Mouse (Mus musculus): ENCODE data around the gene Cct2. TPM values are rescaled to one million over a fixed set of nuclear protein-coding genes. Genes with fewer than 3 reads are reported as not detected.
"Not testable (repeated sequence)": the region's sequence is repeated elsewhere in the genome, so short reads cannot be mapped to it uniquely, and the experiment has no call there.

Gene Cct2
- polyA plus RNA-seq, 1 experiment from 2014 or later, result 201 TPM

- H3K4me3 ChIP-seq (replicated peaks; ENCODE audit: low read length), result no peak overlapping the region
- H3K4me2 ChIP-seq (ENCODE audit: low read depth, low read length), result no peak overlapping the region
- H3K4me1 ChIP-seq (ENCODE audit: control insufficient read depth, insufficient read depth, low read length), result no peaks in the 10 kb centered on the region
- H3K9me3 ChIP-seq (replicated peaks; ENCODE audit: control insufficient read depth, low read length), result no peaks in the 10 kb centered on the region
- no peak overlapping the region for H3K27ac ChIP-seq (ENCODE audit: low read length)
- ATAC-seq (ENCODE audit: insufficient read depth, low FRiP score), result no peak
- no peaks in the 10 kb centered on the region for H3K36me3 ChIP-seq (ENCODE audit: control insufficient read depth, insufficient read depth, low read length)
- H3K27me3 ChIP-seq (ENCODE audit: control insufficient read depth, insufficient read depth, low read length), result no peaks in the 10 kb centered on the region
- WGBS, result 69% methylated on average over 6 of the region's 6 CpGs
- no peak overlapping the region for H3K9ac ChIP-seq (ENCODE audit: low read length)
Measured at GRCm38 (mm10) chr10:117040355-117040754, 23.3 kb downstream of the Cct2 start.

- Histone ChIP-seq H3K27ac (ENCODE audit: low read length) (no peak overlapping the region), H3K4me1 (ENCODE audit: control insufficient read depth, insufficient read depth, low read length) (no peaks in the 10 kb centered on the region), H3K27me3 (ENCODE audit: control insufficient read depth, insufficient read depth, low read length) (no peaks in the 10 kb centered on the region), H3K4me2 (ENCODE audit: low read depth, low read length) (0 out of 2 replicates have a peak overlapping the region, but pooled peaks have one; percentile 13), H3K9ac (ENCODE audit: low read length) (no peak overlapping the region), H3K4me3 (replicated peaks; ENCODE audit: low read length) (no peak overlapping the region), H3K9me3 (replicated peaks; ENCODE audit: control insufficient read depth, low read length) (no peaks in the 10 kb centered on the region), H3K36me3 (ENCODE audit: control insufficient read depth, insufficient read depth, low read length) (no peaks in the 10 kb centered on the region)
- 0 out of 2 replicates have a peak, but pooled peaks have one; percentile 25 for ATAC-seq (ENCODE audit: insufficient read depth, low FRiP score)
- WGBS, result 17% methylated on average over 8 of the region's 8 CpGs
Measured at GRCm38 (mm10) chr10:117033785-117034184, 29.8 kb downstream of the Cct2 start.

- no peaks in the 10 kb centered on the region for H3K4me1 ChIP-seq (ENCODE audit: control insufficient read depth, insufficient read depth, low read length)
- no peak overlapping the region for H3K9ac ChIP-seq (ENCODE audit: low read length)
- 87% methylated on average over 3 of the region's 3 CpGs for whole genome bisulfite sequencing
- no peaks in the 10 kb centered on the region for H3K9me3 ChIP-seq (replicated peaks; ENCODE audit: control insufficient read depth, low read length)
- H3K27ac ChIP-seq (ENCODE audit: low read length), result no peak overlapping the region
- H3K4me3 ChIP-seq (replicated peaks; ENCODE audit: low read length), result no peak overlapping the region
- no peak for ATAC-seq (ENCODE audit: insufficient read depth, low FRiP score)
- H3K36me3 ChIP-seq (ENCODE audit: control insufficient read depth, insufficient read depth, low read length), result no peaks in the 10 kb centered on the region
- no peak overlapping the region for H3K4me2 ChIP-seq (ENCODE audit: low read depth, low read length)
- H3K27me3 ChIP-seq (ENCODE audit: control insufficient read depth, insufficient read depth, low read length), result no peaks in the 10 kb centered on the region
Measured at GRCm38 (mm10) chr10:117031160-117031559, 32.5 kb downstream of the Cct2 start.

- Histone ChIP-seq H3K27ac (ENCODE audit: low read length) (no peak overlapping the region), H3K27me3 (ENCODE audit: control insufficient read depth, insufficient read depth, low read length) (peaks cover 12% of the 10 kb centered on the region), H3K9ac (ENCODE audit: low read length) (no peak overlapping the region), H3K4me3 (replicated peaks; ENCODE audit: low read length) (no peak overlapping the region), H3K36me3 (ENCODE audit: control insufficient read depth, insufficient read depth, low read length) (no peaks in the 10 kb centered on the region), H3K4me1 (ENCODE audit: control insufficient read depth, insufficient read depth, low read length) (no peaks in the 10 kb centered on the region), H3K9me3 (replicated peaks; ENCODE audit: control insufficient read depth, low read length) (no peaks in the 10 kb centered on the region), H3K4me2 (ENCODE audit: low read depth, low read length) (no peak overlapping the region)
- WGBS, result 75% methylated on average over 8 of the region's 8 CpGs
- ATAC-seq (ENCODE audit: insufficient read depth, low FRiP score), result no peak
Measured at GRCm38 (mm10) chr10:117026176-117026575, 37.4 kb downstream of the Cct2 start.

- H3K9me3 ChIP-seq (replicated peaks; ENCODE audit: control insufficient read depth, low read length); H3K27ac ChIP-seq (ENCODE audit: low read length); H3K36me3 ChIP-seq (ENCODE audit: control insufficient read depth, insufficient read depth, low read length); H3K4me1 ChIP-seq (ENCODE audit: control insufficient read depth, insufficient read depth, low read length); H3K4me2 ChIP-seq (ENCODE audit: low read depth, low read length); H3K9ac ChIP-seq (ENCODE audit: low read length); ATAC-seq (ENCODE audit: insufficient read depth, low FRiP score); H3K4me3 ChIP-seq (replicated peaks; ENCODE audit: low read length): not testable (repeated sequence)
- H3K27me3 ChIP-seq (ENCODE audit: control insufficient read depth, insufficient read depth, low read length), result peaks cover 12% of the 10 kb centered on the region
Measured at GRCm38 (mm10) chr10:117025776-117026175, 37.8 kb downstream of the Cct2 start.

- Histone ChIP-seq H3K27me3 (ENCODE audit: control insufficient read depth, insufficient read depth, low read length) (peaks cover 12% of the 10 kb centered on the region), H3K9ac (ENCODE audit: low read length) (no peak overlapping the region), H3K36me3 (ENCODE audit: control insufficient read depth, insufficient read depth, low read length) (no peaks in the 10 kb centered on the region)
Measured at GRCm38 (mm10) chr10:117023693-117024092, 39.9 kb downstream of the Cct2 start.

GRCm38 (mm10) chr10:117021020-117021754 lies 42.4 kb downstream of the Cct2 start:
- no peaks in the 10 kb centered on the region for H3K4me1 ChIP-seq (ENCODE audit: control insufficient read depth, insufficient read depth, low read length)
- WGBS, result 24% methylated on average over 21 of the region's 21 CpGs
- no peak overlapping the region for H3K4me3 ChIP-seq (replicated peaks; ENCODE audit: low read length)
- no peak overlapping the region for H3K9ac ChIP-seq (ENCODE audit: low read length)
- H3K4me2 ChIP-seq (ENCODE audit: low read depth, low read length), result no peak overlapping the region
- H3K27ac ChIP-seq (ENCODE audit: low read length), result no peak overlapping the region
- peaks cover 12% of the 10 kb centered on the region for H3K27me3 ChIP-seq (ENCODE audit: control insufficient read depth, insufficient read depth, low read length)
- no peaks in the 10 kb centered on the region for H3K36me3 ChIP-seq (ENCODE audit: control insufficient read depth, insufficient read depth, low read length)
- 0 out of 2 replicates have a peak, but pooled peaks have one; percentile 44 for ATAC-seq (ENCODE audit: insufficient read depth, low FRiP score)
- no peaks in the 10 kb centered on the region for H3K9me3 ChIP-seq (replicated peaks; ENCODE audit: control insufficient read depth, low read length)

More at GRCm38 (mm10) chr10:117023693-117024092, 39.9 kb downstream of the Cct2 start:
- peak overlapping the region; percentile 25 for H3K4me3 ChIP-seq (replicated peaks; ENCODE audit: low read length)
- no peak overlapping the region for H3K27ac ChIP-seq (ENCODE audit: low read length)
- H3K9me3 ChIP-seq (replicated peaks; ENCODE audit: control insufficient read depth, low read length), result no peaks in the 10 kb centered on the region
- no peak for ATAC-seq (ENCODE audit: insufficient read depth, low FRiP score)
- WGBS, result 27% methylated on average over 16 of the region's 16 CpGs
- peak overlapping the region; percentile 46 for H3K4me2 ChIP-seq (ENCODE audit: low read depth, low read length)
- H3K4me1 ChIP-seq (ENCODE audit: control insufficient read depth, insufficient read depth, low read length), result no peaks in the 10 kb centered on the region

- no peaks in the 10 kb centered on the region for H3K9me3 ChIP-seq (replicated peaks; ENCODE audit: control insufficient read depth, low read length)
- peaks cover 8% of the 10 kb centered on the region for H3K4me1 ChIP-seq (ENCODE audit: control insufficient read depth, insufficient read depth, low read length)
- ATAC-seq (ENCODE audit: insufficient read depth, low FRiP score), result no peak
- no peak overlapping the region for H3K27ac ChIP-seq (ENCODE audit: low read length)
- peaks cover 12% of the 10 kb centered on the region for H3K27me3 ChIP-seq (ENCODE audit: control insufficient read depth, insufficient read depth, low read length)
- 74% methylated on average over 7 of the region's 7 CpGs for WGBS
- H3K4me3 ChIP-seq (replicated peaks; ENCODE audit: low read length), result no peak overlapping the region
- no peak overlapping the region for H3K9ac ChIP-seq (ENCODE audit: low read length)
- H3K36me3 ChIP-seq (ENCODE audit: control insufficient read depth, insufficient read depth, low read length), result no peaks in the 10 kb centered on the region
- H3K4me2 ChIP-seq (ENCODE audit: low read depth, low read length), result no peak overlapping the region
Measured at GRCm38 (mm10) chr10:117018281-117018840, 45.3 kb downstream of the Cct2 start.

- Histone ChIP-seq H3K4me3 (replicated peaks; ENCODE audit: low read length) (no peak overlapping the region), H3K4me2 (ENCODE audit: low read depth, low read length) (no peak overlapping the region), H3K27ac (ENCODE audit: low read length) (0 out of 2 replicates have a peak overlapping the region, but pooled peaks have one; percentile 18), H3K4me1 (ENCODE audit: control insufficient read depth, insufficient read depth, low read length) (peaks cover 11% of the 10 kb centered on the region), H3K9ac (ENCODE audit: low read length) (no peak overlapping the region), H3K27me3 (ENCODE audit: control insufficient read depth, insufficient read depth, low read length) (no peaks in the 10 kb centered on the region), H3K36me3 (ENCODE audit: control insufficient read depth, insufficient read depth, low read length) (no peaks in the 10 kb centered on the region), H3K9me3 (replicated peaks; ENCODE audit: control insufficient read depth, low read length) (no peaks in the 10 kb centered on the region)
- WGBS, result 58% methylated on average over 5 of the region's 5 CpGs
- ATAC-seq (ENCODE audit: insufficient read depth, low FRiP score), result no peak
Measured at GRCm38 (mm10) chr10:117014565-117014964, 49.0 kb downstream of the Cct2 start.

Data from stomach, embryonic 16.5 days (tissue).